Mouse (Mus musculus): Measurements from ENCODE around the gene Mif.

DNA sequence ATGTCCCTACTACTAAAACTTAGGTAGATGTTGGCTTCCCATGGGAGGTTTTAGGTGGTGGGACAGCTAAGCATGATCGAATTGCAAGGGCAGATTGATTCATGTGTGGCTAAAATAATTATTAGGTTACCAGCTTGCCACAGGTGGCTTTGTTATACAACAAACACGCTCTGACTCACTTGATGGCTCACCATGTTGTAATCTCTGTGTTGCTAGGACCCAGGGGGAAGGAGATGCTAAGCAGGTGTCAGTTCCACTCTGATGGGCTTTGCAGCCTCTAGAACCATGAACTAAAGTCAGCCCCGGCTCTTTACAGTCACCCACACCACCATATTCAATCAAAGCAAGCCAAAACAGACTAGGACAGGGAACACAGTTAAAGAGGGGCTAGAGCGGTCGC lies 40.2 kb downstream of the Mif start:
- TF ChIP-seq CTCF (conservative IDR thresholded peaks at IDR 0.05; ENCODE audit: low read length): no peak
- no peak for TF ChIP-seq POU5F1 (IDR thresholded peaks at IDR 0.05; ENCODE audit: borderline replicate concordance, low read length)
- no peak for TF ChIP-seq NANOG (IDR thresholded peaks at IDR 0.05; ENCODE audit: borderline replicate concordance, low read length)
